Mouse (Mus musculus) stomach, embryonic 14.5 days (tissue): ENCODE results near the gene Zg16. TPM values are rescaled to one million over a fixed set of nuclear protein-coding genes. Genes with fewer than 3 reads are reported as not detected.

ENCODE experiments used
- ATAC-seq: fragments of 200-750 bp; cut with Nextera tagmentation; 2 replicates; pipeline ENCODE4 v1.8.0; 2017; ENCODE audit warnings: low read depth, moderate TSS enrichment; ENCODE audit not compliant: insufficient number of reproducible peaks, insufficient read depth, low FRiP score
- H3K27ac ChIP-seq: fragments of 300-500 bp; sonication (generic); 2 replicates; pipeline ENCODE4 v1.5.1; 2014; ENCODE audit warnings: mild to moderate bottlenecking, low read length, moderate library complexity, mixed read lengths
- H3K27me3 ChIP-seq: fragments of 300-500 bp; sonication (generic); 2 replicates; pipeline ENCODE4 v1.6.1; 2014; ENCODE audit warnings: low read length, control low read depth, mixed read lengths; ENCODE audit not compliant: control insufficient read depth, insufficient read depth
- H3K36me3 ChIP-seq: fragments of 300-500 bp; sonication (generic); 2 replicates; pipeline ENCODE4 v1.6.1; 2014; ENCODE audit warnings: mild to moderate bottlenecking, control low read depth, low read length, moderate library complexity, mixed read lengths; ENCODE audit not compliant: control insufficient read depth, insufficient read depth
- H3K4me1 ChIP-seq: fragments of 300-500 bp; sonication (generic); 2 replicates; pipeline ENCODE4 v1.6.1; 2014; ENCODE audit warnings: low read length, control low read depth, mixed read lengths; ENCODE audit not compliant: control insufficient read depth, insufficient read depth
- H3K4me2 ChIP-seq: fragments of 300-500 bp; sonication (generic); replicated peaks from 2 replicates; pipeline ENCODE4 v1.6.1; 2014; ENCODE audit warnings: low read depth, low read length, control low read depth
- H3K4me3 ChIP-seq: fragments of 300-500 bp; sonication (generic); 2 replicates; pipeline ENCODE4 v1.5.1; 2014; ENCODE audit warnings: low read depth, low read length, control low read depth
- H3K9ac ChIP-seq: fragments of 300-500 bp; sonication (generic); replicated peaks from 2 replicates; pipeline ENCODE4 v1.6.1; 2014; ENCODE audit warnings: low read depth, mild to moderate bottlenecking, control low read depth, low read length, moderate library complexity, mixed read lengths
- H3K9me3 ChIP-seq: fragments of 300-500 bp; sonication (generic); 2 replicates; pipeline ENCODE4 v1.6.1; 2016; ENCODE audit warnings: low read depth, low read length, control low read depth; ENCODE audit not compliant: control insufficient read depth
- WGBS: fragments of 180-500 bp; shearing (Covaris S2); extraction: QIAGEN DNeasy Blood & Tissue Kit; methylation state at CpG from one replicate; pipeline ENCODE4 v1.1.7; 2014; 5-methylcytosine and 5-hydroxymethylcytosine counted together
- polyA plus RNA-seq: library from polyadenylated mRNA; unstranded; fragments of >200 nt; fragmentation: Nextera tagmentation; extraction: Ambion mirVana; gene quantifications from 2 replicates; pipeline ENCODE4 v1.2.1, GENCODE M21; 2014

Gene Zg16
- polyA plus RNA-seq, 1 experiment from 2014 or later = not detected

DNA sequence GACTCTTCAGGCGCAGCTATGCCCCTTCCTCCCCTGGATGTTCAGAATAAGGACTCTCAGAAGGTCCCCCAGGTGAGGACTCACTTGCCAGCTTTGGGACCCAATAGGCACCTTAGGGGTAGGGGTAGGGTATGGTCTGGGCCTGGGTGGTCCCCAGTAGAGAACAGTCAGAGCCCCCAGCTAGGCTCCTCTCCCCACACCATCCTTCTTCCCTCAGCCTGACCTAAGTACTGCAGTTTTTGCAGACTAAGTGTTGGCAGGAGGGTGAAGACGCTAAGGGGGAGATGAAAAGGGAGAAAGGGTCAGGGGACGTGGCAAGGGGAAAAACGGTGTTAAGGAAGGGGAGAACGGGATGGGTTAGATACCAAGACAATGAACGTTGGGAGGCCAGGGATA is 69.2 kb downstream of the Zg16 start:
- H3K4me3 ChIP-seq = no peak overlapping the region
- WGBS = 39% methylated on average over 6 of the region's 6 CpGs
- peak overlapping the region; percentile 79; the same call in 1 of the 2 replicates for H3K4me2 ChIP-seq
- H3K9ac ChIP-seq = no peak overlapping the region
- peak overlapping the region; percentile 97; the same call in 1 of the 2 replicates for H3K27ac ChIP-seq
- no peak for ATAC-seq
- no peaks in the 10 kb centered on the region for H3K9me3 ChIP-seq
- no peaks in the 10 kb centered on the region for H3K27me3 ChIP-seq
- H3K36me3 ChIP-seq = peaks cover 25% of the 10 kb centered on the region
- H3K4me1 ChIP-seq = peaks cover 64% of the 10 kb centered on the region

DNA sequence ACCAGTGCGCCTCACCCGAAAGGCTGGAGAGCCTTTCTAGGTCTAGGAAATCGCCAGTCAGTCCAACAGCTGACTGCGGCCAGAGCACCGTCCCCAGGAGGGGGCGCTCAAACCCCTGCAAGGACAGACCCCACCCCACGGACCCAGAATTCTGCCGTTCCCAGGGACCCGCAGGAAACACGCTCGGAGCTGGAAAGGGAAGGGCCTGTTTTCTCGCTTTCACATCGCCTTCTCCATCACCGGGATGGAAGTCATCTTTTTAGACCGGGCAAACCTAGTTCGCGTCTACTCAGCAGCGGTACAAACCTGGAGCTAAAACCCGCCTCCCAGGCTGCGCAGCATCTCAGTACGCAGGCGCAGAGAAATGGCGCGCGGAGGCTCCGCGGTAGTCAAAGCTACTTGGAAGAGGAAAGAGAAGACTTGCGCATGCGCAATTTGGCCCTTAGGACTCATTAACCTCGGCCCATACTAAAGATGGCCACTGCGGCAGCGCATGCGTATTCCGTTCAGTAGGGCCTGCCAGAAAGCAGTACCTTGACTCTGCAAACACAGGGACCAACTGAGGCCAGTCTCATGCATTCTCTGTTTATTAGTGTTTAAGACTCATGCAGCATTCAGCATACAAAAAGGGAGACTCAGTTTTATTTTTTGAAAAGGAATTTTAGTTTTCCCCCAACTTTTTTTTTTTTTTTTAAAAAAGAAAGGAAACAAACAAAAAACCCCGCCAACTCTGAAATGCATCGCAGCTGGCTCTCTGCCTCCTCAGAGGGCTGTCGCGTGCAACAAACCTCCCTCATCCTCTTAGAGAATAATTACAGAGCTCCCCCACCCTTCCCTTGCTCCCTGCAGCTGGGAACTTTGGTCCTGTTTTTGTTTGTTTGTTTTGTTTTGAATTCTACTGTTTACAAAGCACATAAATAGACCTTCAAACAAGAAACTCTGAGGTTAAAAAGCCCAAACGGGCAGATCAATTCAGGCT is 69.9 kb downstream of the Zg16 start, which contains the start of gene Pagr1a:
TSS of gene Pagr1a (minus strand) at position 382 of the 979 bp plus-strand sequence.
- Histone ChIP-seq H3K4me2 (peak within 1 kb of the TSS; percentile 79), H3K9ac (peak within 1 kb of the TSS; percentile 68), H3K9me3 (no peaks in the 10 kb centered on the region), H3K36me3 (peaks cover 18% of the 10 kb centered on the region), H3K27ac (peak within 1 kb of the TSS; percentile 97), H3K4me1 (peaks cover 57% of the 10 kb centered on the region), H3K4me3 (peak within 1 kb of the TSS; percentile 62), H3K27me3 (no peaks in the 10 kb centered on the region)
- WGBS = 2% methylated on average over 39 of the region's 39 CpGs
- peak; percentile 76 for ATAC-seq

DNA sequence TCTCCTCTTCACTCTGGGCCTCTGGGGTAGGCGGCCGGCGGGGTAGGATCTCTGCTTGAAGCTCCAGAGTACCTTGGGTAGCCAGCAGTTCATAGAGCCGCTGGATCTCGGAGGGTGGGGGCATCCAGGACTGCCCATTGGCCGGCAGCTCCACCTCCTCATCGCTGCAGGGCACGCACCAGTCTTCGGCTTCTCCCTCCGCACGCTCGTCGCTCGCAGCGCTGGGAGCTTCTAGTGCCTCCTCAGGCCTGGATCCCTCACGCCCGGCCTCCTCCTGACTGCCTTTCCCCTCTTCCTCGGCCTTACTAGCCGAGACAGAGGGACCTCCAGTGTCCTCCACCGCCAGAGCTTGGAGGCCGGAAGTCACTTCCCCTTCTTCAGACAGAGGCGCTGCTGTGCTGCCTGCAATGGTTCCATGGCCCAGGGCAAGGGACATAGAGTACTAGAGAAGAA is 70.6 kb downstream of the Zg16 start:
- peak overlapping the region; percentile 62 for H3K4me3 ChIP-seq
- H3K27ac ChIP-seq = peak overlapping the region; percentile 97
- H3K27me3 ChIP-seq = no peaks in the 10 kb centered on the region
- under 1% methylated on average over 22 of the region's 22 CpGs for WGBS
- H3K36me3 ChIP-seq = peaks cover 13% of the 10 kb centered on the region
- H3K9ac ChIP-seq = peak overlapping the region; percentile 68
- H3K4me1 ChIP-seq = peaks cover 49% of the 10 kb centered on the region
- ATAC-seq = peak; percentile 30
- peak overlapping the region; percentile 79 for H3K4me2 ChIP-seq
- no peaks in the 10 kb centered on the region for H3K9me3 ChIP-seq

DNA sequence TGATC is 70.8 kb downstream of the Zg16 start, which contains the start of gene Pagr1b:
TSS of gene Pagr1b (minus strand) at position 4 of the 5 bp plus-strand sequence.
- Histone ChIP-seq H3K4me2 (peak within 1 kb of the TSS; percentile 79), H3K9ac (peak within 1 kb of the TSS; percentile 68), H3K36me3 (peaks cover 12% of the 10 kb centered on the region), H3K27ac (peak within 1 kb of the TSS; percentile 97), H3K4me3 (peak within 1 kb of the TSS; percentile 62), H3K4me1 (peaks cover 47% of the 10 kb centered on the region), H3K27me3 (no peaks in the 10 kb centered on the region), H3K9me3 (no peaks in the 10 kb centered on the region)
- ATAC-seq = no peak

DNA sequence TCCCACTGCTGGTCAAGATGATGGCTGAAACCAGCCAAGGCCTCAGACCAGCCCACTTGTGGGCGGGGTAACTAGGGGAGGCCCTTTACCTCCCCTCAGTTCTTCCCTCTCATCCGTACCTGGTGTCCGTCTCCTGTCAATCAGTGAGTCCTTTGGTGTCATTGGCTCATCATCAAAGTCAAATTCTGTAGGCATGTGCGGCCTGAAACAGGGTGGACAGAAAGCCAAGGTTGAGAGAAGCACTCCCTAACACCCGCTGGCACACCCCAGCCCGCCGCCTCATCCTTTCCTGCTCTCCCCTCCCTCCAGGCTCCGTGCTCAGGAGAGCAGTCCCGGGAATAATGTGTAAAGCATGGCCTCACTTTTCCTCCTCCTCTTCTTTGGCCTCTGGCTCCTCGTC is 71.0 kb downstream of the Zg16 start:
- Histone ChIP-seq H3K27me3 (no peaks in the 10 kb centered on the region), H3K4me2 (peak overlapping the region; percentile 79), H3K9me3 (no peaks in the 10 kb centered on the region), H3K27ac (peak overlapping the region; percentile 97), H3K36me3 (peaks cover 12% of the 10 kb centered on the region), H3K4me1 (peaks cover 45% of the 10 kb centered on the region), H3K4me3 (peak overlapping the region; percentile 62), H3K9ac (peak overlapping the region; percentile 68)
- WGBS = 2% methylated on average over 10 of the region's 10 CpGs
- no peak; the same call in 1 of the 2 replicates for ATAC-seq

DNA sequence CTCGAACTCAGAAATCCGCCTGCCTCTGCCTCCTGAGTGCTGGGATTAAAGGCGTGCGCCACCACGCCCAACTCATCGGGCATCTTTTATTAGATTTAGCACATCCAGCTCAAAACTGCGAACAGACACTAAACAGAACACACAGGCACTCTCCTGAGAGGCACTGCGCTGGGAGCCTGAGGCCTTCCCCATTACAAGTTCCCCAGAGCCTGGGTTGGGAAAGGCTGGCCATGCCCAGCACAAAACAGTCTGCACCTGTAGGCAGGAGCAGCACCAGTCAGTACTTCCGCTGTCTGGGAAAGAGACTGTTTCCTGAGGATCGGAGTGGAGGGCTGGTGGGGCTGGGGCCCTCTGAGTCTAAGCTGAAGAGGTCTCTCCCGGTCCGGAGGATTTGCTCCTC is 72.1 kb downstream of the Zg16 start:
- Histone ChIP-seq H3K36me3 (peaks cover 12% of the 10 kb centered on the region), H3K4me1 (peaks cover 42% of the 10 kb centered on the region), H3K4me3 (no peak overlapping the region), H3K27ac (no peak overlapping the region), H3K27me3 (no peaks in the 10 kb centered on the region), H3K4me2 (peak overlapping the region; percentile 43; the same call in 1 of the 2 replicates), H3K9ac (peak overlapping the region; percentile 15; the same call in 1 of the 2 replicates), H3K9me3 (no peaks in the 10 kb centered on the region)
- no peak for ATAC-seq
- WGBS = 91% methylated on average over 12 of the region's 12 CpGs

DNA sequence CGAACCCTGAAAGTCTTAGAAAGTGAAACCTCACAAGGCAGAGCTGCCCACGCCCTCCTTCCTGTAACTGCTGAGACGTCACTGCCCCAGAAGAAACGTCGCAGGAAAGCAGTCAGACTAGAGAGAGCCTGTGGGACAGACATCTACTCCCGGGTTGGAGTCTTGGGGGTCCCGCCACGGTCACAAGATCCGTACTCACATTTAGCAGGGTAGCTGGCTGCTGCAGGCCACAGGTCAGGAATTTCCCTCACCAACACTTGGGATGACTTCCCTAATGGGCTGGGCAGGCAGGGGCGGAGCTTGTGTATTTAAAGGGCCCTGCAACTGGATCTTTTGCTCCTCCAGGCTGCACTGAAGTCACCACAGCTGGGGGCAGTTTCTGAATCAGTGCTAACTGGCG is 72.8 kb downstream of the Zg16 start, which contains the start of gene Mvp:
TSS of gene Mvp (minus strand) at position 302 of the 400 bp plus-strand sequence.
- H3K27me3 ChIP-seq = no peaks in the 10 kb centered on the region
- H3K36me3 ChIP-seq = peaks cover 12% of the 10 kb centered on the region
- peak within 1 kb of the TSS; percentile 79 for H3K4me2 ChIP-seq
- peak within 1 kb of the TSS; percentile 97; the same call in 1 of the 2 replicates for H3K27ac ChIP-seq
- WGBS = 26% methylated on average over 11 of the region's 11 CpGs
- peaks cover 38% of the 10 kb centered on the region for H3K4me1 ChIP-seq
- peak within 1 kb of the TSS; percentile 62 for H3K4me3 ChIP-seq
- no peak for ATAC-seq
- no peaks in the 10 kb centered on the region for H3K9me3 ChIP-seq
- H3K9ac ChIP-seq = peak within 1 kb of the TSS; percentile 68

DNA sequence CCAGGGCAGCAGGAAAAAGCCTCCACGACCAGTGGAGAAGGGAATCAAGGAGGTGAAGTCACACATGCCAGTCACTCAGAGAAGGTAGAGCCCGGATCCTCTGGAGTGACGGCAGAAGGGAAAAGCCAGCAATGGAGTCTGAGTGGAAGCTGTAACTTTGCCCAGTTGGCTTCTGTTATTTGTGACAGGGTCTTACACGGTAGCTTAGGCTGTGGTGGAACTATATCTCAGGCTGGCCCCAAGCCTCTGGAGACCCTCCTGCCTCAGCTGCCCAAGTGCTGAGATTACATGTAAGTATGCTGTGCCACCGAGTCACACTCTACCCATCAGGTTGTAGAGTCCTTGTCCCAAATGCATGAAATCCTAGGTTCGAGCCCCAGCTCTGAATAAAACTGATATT is 73.7 kb downstream of the Zg16 start:
- Histone ChIP-seq H3K9ac (no peak overlapping the region), H3K4me3 (no peak overlapping the region), H3K4me1 (peaks cover 39% of the 10 kb centered on the region), H3K9me3 (no peaks in the 10 kb centered on the region), H3K27me3 (no peaks in the 10 kb centered on the region), H3K27ac (no peak overlapping the region), H3K36me3 (peaks cover 12% of the 10 kb centered on the region), H3K4me2 (no peak overlapping the region)
- no peak for ATAC-seq
- 92% methylated on average over 6 of the region's 6 CpGs for WGBS
